Comparison of ENCODE assay signal across 24 mouse cellular contexts in genomic region chr7:83227262-83228108, GRCm38 (mm10).
DNase-seq lines count a peak whose midpoint lies in the region; ATAC-seq and TF ChIP-seq lines count a peak whose summit lies in the region.
"Had no signal": no experiment of that assay in that cellular context is flagged by ENCODE, and none has a peak within 500 bp of the region (broad histone marks: within the 10 kb centered on the region; RNA-seq: fewer than 3 reads in every experiment).

No protein-coding gene starts in this region.

- no peak for TF ChIP-seq CTCF in embryonic fibroblast, embryonic 13.5 days (IDR thresholded peaks at IDR 0.05; ENCODE audit: borderline replicate concordance, insufficient read depth, low read length)

- no peaks in the 10 kb centered on the region for H3K36me3 ChIP-seq in limb, embryonic 12.5 days
- no peaks in the 10 kb centered on the region for H3K36me3 ChIP-seq in limb, embryonic 10.5 days
- no peaks in the 10 kb centered on the region for H3K36me3 ChIP-seq in embryonic facial prominence, embryonic 13.5 days
- no peaks in the 10 kb centered on the region for H3K36me3 ChIP-seq in limb, embryonic 15.5 days
- H3K36me3 ChIP-seq: heart, embryonic 10.5 days; heart, embryonic 15.5 days; hindbrain, embryonic 10.5 days; hindbrain, embryonic 15.5 days had no signal

- H3K9ac ChIP-seq in limb, embryonic 12.5 days (replicated peaks) = no peak overlapping the region
- no peak overlapping the region for H3K9ac ChIP-seq in embryonic facial prominence, embryonic 13.5 days
- no peak overlapping the region for H3K9ac ChIP-seq in limb, embryonic 15.5 days
- H3K9ac ChIP-seq: forebrain, embryonic 13.5 days; forebrain, postnatal 0 days; heart, embryonic 15.5 days; hindbrain, embryonic 15.5 days had no signal

- whole genome bisulfite sequencing in limb, embryonic 12.5 days = 59% methylated on average over 7 of the region's 7 CpGs
- WGBS in limb, embryonic 10.5 days = 91% methylated on average over 7 of the region's 7 CpGs
- 30% methylated on average over 7 of the region's 7 CpGs for WGBS in embryonic facial prominence, embryonic 13.5 days
- 38% methylated on average over 7 of the region's 7 CpGs for WGBS in limb, embryonic 15.5 days

- ATAC-seq in limb, embryonic 12.5 days (ENCODE audit: insufficient number of reproducible peaks, insufficient read depth, low FRiP score, low TSS enrichment, low read depth) = no peak
- ATAC-seq in embryonic facial prominence, embryonic 13.5 days (ENCODE audit: insufficient number of reproducible peaks, insufficient read depth, low FRiP score, low TSS enrichment, low read depth) = no peak
- ATAC-seq in limb, embryonic 15.5 days (ENCODE audit: insufficient number of reproducible peaks, low FRiP score, low TSS enrichment, low read depth) = peak; percentile 74
- ATAC-seq in granulocyte monocyte progenitor cell, adult 5-6 weeks (replicated peaks; ENCODE audit: poor library complexity, severe bottlenecking) = no peak
- ATAC-seq: forebrain, embryonic 13.5 days; forebrain, postnatal 0 days; intestine, embryonic 16.5 days had no signal

- peak overlapping the region; percentile 60 for H3K27ac ChIP-seq in limb, embryonic 12.5 days
- H3K27ac ChIP-seq in limb, embryonic 10.5 days = no peak overlapping the region
- peak overlapping the region; percentile 71 for H3K27ac ChIP-seq in embryonic facial prominence, embryonic 13.5 days
- peak overlapping the region; percentile 26; the same call in 1 of the 2 replicates for H3K27ac ChIP-seq in embryonic fibroblast, embryonic 13.5 days (ENCODE audit: insufficient read depth, low read length)
- H3K27ac ChIP-seq in limb, embryonic 15.5 days = peak overlapping the region; percentile 77
- H3K27ac ChIP-seq: forebrain, embryonic 13.5 days; gastrocnemius, adult 2 months; heart, embryonic 10.5 days; heart, embryonic 15.5 days; hindbrain, embryonic 10.5 days; hindbrain, embryonic 15.5 days had no signal

- peaks cover 24% of the 10 kb centered on the region; the same call in 1 of the 2 replicates for H3K4me1 ChIP-seq in limb, embryonic 12.5 days (replicated peaks)
- H3K4me1 ChIP-seq in limb, embryonic 10.5 days = peaks cover 4% of the 10 kb centered on the region
- H3K4me1 ChIP-seq in embryonic facial prominence, embryonic 13.5 days = peaks cover 29% of the 10 kb centered on the region
- peaks cover 7% of the 10 kb centered on the region for H3K4me1 ChIP-seq in embryonic fibroblast, embryonic 13.5 days (ENCODE audit: control insufficient read depth, insufficient read depth, low read length)
- H3K4me1 ChIP-seq in limb, embryonic 15.5 days = peaks cover 21% of the 10 kb centered on the region
- H3K4me1 ChIP-seq: heart, embryonic 10.5 days; hindbrain, embryonic 10.5 days; hindbrain, embryonic 15.5 days had no signal

- no peak for DNase-seq in limb, embryonic 10.5 days (ENCODE audit: low spot score)
- no peak for DNase-seq in gastrocnemius, postnatal 4 days (ENCODE audit: low spot score in 2 of 2)
- DNase-seq: adrenal gland, adult 8-10 months; adrenal gland, postnatal 36 days; cerebellum, adult 11 months; cerebellum, adult 8-10 months; cerebellum, postnatal 14 days; embryo, embryonic 11 days; forebrain, postnatal 0 days; gastrocnemius, adult 2 months; gastrocnemius, postnatal 25 days; heart, adult 18-20 months had no signal

- peaks cover 5% of the 10 kb centered on the region; the same call in 1 of the 2 replicates for H3K9me3 ChIP-seq in limb, embryonic 12.5 days
- H3K9me3 ChIP-seq in limb, embryonic 10.5 days (replicated peaks) = peaks cover 2% of the 10 kb centered on the region; the same call in 1 of the 2 replicates
- peaks cover 8% of the 10 kb centered on the region for H3K9me3 ChIP-seq in embryonic facial prominence, embryonic 13.5 days
- H3K9me3 ChIP-seq in limb, embryonic 15.5 days = no peaks in the 10 kb centered on the region
- H3K9me3 ChIP-seq: heart, embryonic 15.5 days; hindbrain, embryonic 15.5 days had no signal

- no peaks in the 10 kb centered on the region for H3K27me3 ChIP-seq in limb, embryonic 12.5 days
- no peaks in the 10 kb centered on the region for H3K27me3 ChIP-seq in limb, embryonic 10.5 days (ENCODE audit: low read depth, poor library complexity, severe bottlenecking)
- H3K27me3 ChIP-seq in embryonic facial prominence, embryonic 13.5 days = no peaks in the 10 kb centered on the region
- H3K27me3 ChIP-seq in limb, embryonic 15.5 days = no peaks in the 10 kb centered on the region
- H3K27me3 ChIP-seq: CH12.LX; forebrain, embryonic 13.5 days; heart, embryonic 15.5 days; hindbrain, embryonic 15.5 days had no signal

- no peak for TF ChIP-seq POLR2A in embryonic fibroblast, embryonic 13.5 days (IDR thresholded peaks at IDR 0.05; ENCODE audit: low read depth, low read length)

- no peak overlapping the region for H3K4me2 ChIP-seq in limb, embryonic 12.5 days
- no peak overlapping the region for H3K4me2 ChIP-seq in embryonic facial prominence, embryonic 13.5 days
- no peak overlapping the region for H3K4me2 ChIP-seq in limb, embryonic 15.5 days
- H3K4me2 ChIP-seq: forebrain, embryonic 13.5 days; heart, embryonic 15.5 days; hindbrain, embryonic 15.5 days had no signal

- H3K4me3 ChIP-seq in limb, embryonic 12.5 days (replicated peaks) = no peak overlapping the region
- H3K4me3 ChIP-seq in limb, embryonic 10.5 days = no peak overlapping the region
- no peak overlapping the region for H3K4me3 ChIP-seq in embryonic facial prominence, embryonic 13.5 days
- H3K4me3 ChIP-seq in embryonic fibroblast, embryonic 13.5 days (ENCODE audit: insufficient read depth, low read length) = no peak overlapping the region
- no peak overlapping the region for H3K4me3 ChIP-seq in limb, embryonic 15.5 days
- H3K4me3 ChIP-seq: forebrain, embryonic 13.5 days; gastrocnemius, adult 2 months; heart, embryonic 10.5 days; heart, embryonic 15.5 days; hindbrain, embryonic 10.5 days; hindbrain, embryonic 15.5 days had no signal
